Mouse (Mus musculus): ENCODE data around the gene Slc24a3. TPM values are rescaled to one million over a fixed set of nuclear protein-coding genes. Genes with fewer than 3 reads are reported as not detected.
A peak's percentile ranks its signal among the peaks of the same experiment; 100 is the strongest.

The Slc24a3 gene
- total RNA-seq, 1 experiment from 2014 or later = 3.8 TPM

DNA sequence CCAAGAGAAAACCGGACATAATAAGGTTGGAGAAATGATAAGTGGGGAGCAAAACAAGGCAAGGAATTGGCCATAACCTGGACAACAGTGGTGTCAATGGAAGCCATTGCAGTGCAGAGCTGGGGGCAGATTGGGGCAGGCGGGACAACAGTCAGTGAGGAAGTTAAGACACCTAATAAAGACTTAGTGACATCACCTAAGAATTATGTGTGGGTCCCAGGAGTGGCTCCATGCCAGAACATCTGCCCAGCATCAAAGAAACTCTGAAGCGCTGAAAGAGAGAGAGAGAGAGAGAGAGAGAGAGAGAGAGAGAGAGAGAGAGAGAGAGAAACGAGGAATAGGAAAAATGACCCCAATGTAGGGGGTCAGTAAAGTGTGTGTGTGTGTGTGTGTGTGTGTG, 500.6 kb downstream of the Slc24a3 start:
- ATAC-seq (replicated peaks; ENCODE audit: low read depth, poor library complexity, severe bottlenecking) = no peak

DNA sequence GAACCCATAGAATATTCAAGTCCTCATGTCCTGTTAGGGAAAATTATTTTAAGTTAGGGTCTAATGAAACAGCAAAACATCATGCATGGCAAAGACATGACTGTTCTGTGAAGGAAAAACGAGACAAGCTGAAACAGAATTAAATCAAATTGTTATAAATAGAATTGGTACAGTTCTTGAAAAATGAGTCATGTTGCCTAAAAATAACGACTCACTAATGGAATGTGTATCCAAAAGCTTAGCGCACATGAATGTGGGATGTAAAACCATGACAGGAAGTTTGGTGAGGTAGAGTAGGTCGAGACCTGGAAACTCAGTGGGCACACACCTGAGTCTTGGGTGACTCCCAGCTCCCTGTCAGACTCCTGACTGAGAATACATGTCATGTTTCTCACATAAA, 502.6 kb downstream of the Slc24a3 start:
- no peak for ATAC-seq (replicated peaks; ENCODE audit: low read depth, poor library complexity, severe bottlenecking)

DNA sequence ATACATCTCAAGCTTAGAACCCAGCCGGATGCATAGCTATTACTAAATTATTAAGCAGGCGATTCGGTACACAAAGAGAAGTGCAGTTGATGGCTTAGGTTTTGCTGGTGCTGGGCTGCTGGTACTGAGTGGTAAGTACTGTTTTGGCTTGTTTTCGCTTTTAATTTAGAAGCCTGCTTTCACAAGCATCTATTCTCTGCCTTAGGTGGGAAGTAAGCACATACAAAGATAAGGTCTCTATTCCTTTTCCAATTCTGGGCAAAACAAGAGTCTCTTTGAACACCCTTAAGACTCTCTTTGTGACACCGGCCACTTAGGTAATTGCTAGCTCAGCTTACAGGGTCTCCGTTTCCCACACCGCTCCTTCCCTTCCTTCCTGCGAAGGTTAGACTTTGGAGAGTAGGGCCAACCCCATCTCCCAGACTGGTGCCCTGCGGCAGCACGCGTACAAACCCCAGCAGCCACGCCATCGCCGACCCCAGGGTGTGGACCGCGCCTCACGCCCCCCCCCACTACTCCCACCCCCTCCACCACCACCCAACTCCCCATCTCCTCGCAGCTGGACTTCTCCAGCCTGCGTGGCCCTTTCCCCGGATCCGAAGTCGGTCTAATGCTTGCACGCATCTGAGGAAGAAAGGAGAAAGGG, 507.1 kb downstream of the Slc24a3 start:
- peak; percentile 3; the same call in 1 of the 2 replicates for ATAC-seq (replicated peaks; ENCODE audit: low read depth, poor library complexity, severe bottlenecking)

- ATAC-seq (replicated peaks; ENCODE audit: low read depth, poor library complexity, severe bottlenecking) = peak; percentile 80
Observed at GRCm38 (mm10) chr2:145675142-145675755, 507.7 kb downstream of the Slc24a3 start, which contains the start of gene Rin2. Gene Rin2 (plus strand): TSS chr2:145675215.

GRCm38 (mm10) chr2:145675756-145676543, 508.4 kb downstream of the Slc24a3 start:
- ATAC-seq (replicated peaks; ENCODE audit: low read depth, poor library complexity, severe bottlenecking) = peak; percentile 5; the same call in 1 of the 2 replicates

GRCm38 (mm10) chr2:145676544-145676925, 509.0 kb downstream of the Slc24a3 start:
- ATAC-seq (replicated peaks; ENCODE audit: low read depth, poor library complexity, severe bottlenecking) = no peak

GRCm38 (mm10) chr2:145676936-145677335, 509.4 kb downstream of the Slc24a3 start:
- ATAC-seq (replicated peaks; ENCODE audit: low read depth, poor library complexity, severe bottlenecking) = no peak

GRCm38 (mm10) chr2:145680141-145680540, 512.6 kb downstream of the Slc24a3 start:
- ATAC-seq (replicated peaks; ENCODE audit: low read depth, poor library complexity, severe bottlenecking) = no peak

GRCm38 (mm10) chr2:145680762-145681161, 513.2 kb downstream of the Slc24a3 start:
- ATAC-seq (replicated peaks; ENCODE audit: low read depth, poor library complexity, severe bottlenecking) = no peak

GRCm38 (mm10) chr2:145681626-145682025, 514.1 kb downstream of the Slc24a3 start:
- ATAC-seq (replicated peaks; ENCODE audit: low read depth, poor library complexity, severe bottlenecking) = no peak

- ATAC-seq (replicated peaks; ENCODE audit: low read depth, poor library complexity, severe bottlenecking) = no peak
Observed at GRCm38 (mm10) chr2:145682924-145683323, 515.4 kb downstream of the Slc24a3 start.

- no peak for ATAC-seq (replicated peaks; ENCODE audit: low read depth, poor library complexity, severe bottlenecking)
Observed at GRCm38 (mm10) chr2:145683536-145683935, 516.0 kb downstream of the Slc24a3 start.

DNA sequence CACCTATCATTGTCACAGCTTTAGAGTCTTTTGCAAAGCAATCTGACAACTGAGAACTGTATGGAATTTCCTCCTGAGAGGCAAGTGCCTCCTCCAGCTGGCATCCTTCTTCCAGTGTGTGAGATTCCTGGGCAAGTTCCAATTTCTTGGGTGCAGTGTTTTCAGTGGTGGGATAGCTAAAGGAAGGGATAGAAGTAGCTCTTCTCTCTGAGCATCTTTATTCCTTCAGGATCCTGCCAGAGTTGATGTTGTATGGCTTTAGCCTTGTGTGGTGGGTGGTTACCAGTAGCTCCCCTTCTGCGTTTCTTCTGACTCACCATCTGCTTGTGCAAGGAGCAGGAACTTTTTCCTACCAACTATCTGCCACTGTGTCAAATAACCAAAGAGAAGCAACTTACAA, 516.6 kb downstream of the Slc24a3 start:
- no peak for ATAC-seq (replicated peaks; ENCODE audit: low read depth, poor library complexity, severe bottlenecking)

DNA sequence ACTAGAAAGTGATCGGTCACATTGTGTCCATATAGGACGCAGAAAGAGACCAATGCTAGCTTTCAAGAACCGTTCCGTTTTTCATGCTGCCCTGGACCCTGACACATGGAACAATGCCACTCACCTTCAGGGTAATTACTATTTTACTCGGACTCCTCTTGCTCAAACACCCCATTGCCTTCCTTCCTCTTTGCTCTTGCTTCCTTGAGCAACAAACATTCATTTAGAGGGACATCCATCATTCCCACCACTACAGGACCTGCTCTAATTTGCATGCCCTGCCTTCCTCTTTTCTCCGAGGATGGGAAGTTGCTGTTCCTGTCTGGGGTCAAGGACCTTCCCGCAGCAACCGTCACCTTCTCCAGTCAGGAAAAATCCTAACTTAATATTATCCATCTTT, 517.3 kb downstream of the Slc24a3 start:
- peak; percentile 45; the same call in 1 of the 2 replicates for ATAC-seq (replicated peaks; ENCODE audit: low read depth, poor library complexity, severe bottlenecking)

GRCm38 (mm10) chr2:145686017-145686416, 518.5 kb downstream of the Slc24a3 start:
- no peak for ATAC-seq (replicated peaks; ENCODE audit: low read depth, poor library complexity, severe bottlenecking)

GRCm38 (mm10) chr2:145691367-145692009, 523.9 kb downstream of the Slc24a3 start:
- peak; percentile 25; the same call in 1 of the 2 replicates for ATAC-seq (replicated peaks; ENCODE audit: low read depth, poor library complexity, severe bottlenecking)

Measured in common myeloid progenitor, adult 5-6 weeks (primary cell).